Mouse (Mus musculus) effector memory CD4-positive, alpha-beta T cell, adult 7 months (primary cell): ENCODE results near the gene Xab2. TPM values are rescaled to one million over a fixed set of nuclear protein-coding genes. Genes with fewer than 3 reads are reported as not detected.

ENCODE experiments used
- polyA plus RNA-seq: library from polyadenylated mRNA; unstranded; fragments of 100-300 nt; shearing (Covaris generic); gene quantifications from one replicate; pipeline ENCODE4 v1.2.1, GENCODE M21; 2017

The Xab2 gene
- polyA plus RNA-seq: 113 TPM

DNA sequence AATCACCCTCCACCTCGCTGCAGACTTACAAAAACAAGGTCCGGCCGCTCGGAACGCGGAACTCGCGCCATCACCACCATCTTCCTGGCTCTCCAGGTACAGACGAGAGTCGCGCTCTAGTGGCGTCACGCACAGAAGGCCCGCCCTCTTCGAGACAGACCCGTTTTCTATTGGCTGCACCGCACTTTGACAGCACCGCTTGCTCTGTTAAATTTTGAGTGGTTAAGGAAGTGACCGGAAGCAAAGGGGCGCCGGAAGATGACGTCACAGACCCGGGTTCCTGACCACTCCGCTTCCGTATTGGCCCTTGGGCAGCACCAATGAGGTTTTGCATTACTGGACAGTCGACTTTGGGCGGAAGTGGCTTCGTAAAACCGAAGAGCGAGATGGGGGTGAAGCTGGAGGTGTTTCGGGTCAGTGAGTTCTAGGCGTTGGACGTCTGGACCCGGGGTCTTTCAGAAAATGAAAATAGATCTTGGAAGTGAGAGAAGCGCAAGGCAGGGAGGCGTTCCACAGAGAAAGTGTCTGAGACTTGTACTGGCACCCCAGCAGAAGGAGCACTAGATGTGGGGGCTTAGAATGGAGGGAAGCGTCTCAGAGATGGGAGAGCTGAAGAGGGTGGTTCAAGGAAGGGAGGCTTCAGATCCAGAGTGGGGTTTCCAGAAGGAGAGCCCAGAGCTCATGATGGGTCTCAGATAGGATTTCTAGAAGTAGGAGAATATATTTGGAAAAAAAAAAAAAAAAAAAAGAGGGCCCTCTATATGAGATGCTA, at the start of gene Xab2, which contains the start of gene Pet100:
Gene Xab2 (minus strand): TSS at position 118 of the 772 bp plus-strand sequence.
Gene Pet100 (plus strand): TSS at position 350 of the 772 bp plus-strand sequence.

DNA sequence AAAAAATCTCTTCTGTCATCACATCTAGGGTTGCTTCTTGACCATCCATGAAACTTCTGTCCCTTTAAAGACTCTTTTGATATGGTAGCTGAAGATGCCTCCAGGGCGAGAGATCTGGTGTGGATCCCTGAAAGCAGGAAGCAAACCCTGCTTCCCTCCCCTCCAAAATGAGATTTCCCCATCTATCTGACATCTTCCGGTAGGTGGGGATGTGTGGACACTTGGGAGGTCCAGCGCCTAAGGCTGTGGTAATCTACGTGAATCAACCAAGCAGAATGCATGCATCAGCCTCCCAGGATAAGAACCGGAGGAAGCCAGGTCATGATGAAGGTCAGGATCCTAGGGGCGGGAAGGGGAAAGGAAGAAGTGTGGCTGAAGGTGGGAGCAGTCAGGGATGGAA, 44.4 kb upstream of the Xab2 start, which contains the start of gene Mcemp1:
Gene Mcemp1 (plus strand): TSS at position 248 of the 400 bp plus-strand sequence.

DNA sequence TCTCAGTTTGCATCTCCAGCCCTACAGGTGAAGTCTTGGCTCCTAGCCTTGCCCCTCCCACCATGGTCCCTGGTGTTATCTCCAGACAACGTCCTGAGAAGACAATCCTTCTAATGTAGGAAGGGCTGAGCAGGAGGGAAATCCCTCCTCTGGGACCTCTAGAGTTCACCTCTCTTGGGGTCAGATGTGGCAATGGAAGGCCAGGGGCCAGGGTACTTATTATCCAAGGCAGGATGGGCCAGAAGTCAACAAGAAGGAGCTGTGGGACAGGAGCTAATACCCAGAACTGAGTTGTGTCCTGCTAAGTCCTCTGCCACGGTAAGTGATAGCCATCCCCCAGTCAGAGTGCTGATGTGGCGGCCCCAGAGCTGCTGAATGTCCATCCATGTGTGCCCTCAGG, 34.4 kb upstream of the Xab2 start, which contains the start of gene Retn:
Gene Retn (plus strand): TSS at position 245 of the 400 bp plus-strand sequence.

DNA sequence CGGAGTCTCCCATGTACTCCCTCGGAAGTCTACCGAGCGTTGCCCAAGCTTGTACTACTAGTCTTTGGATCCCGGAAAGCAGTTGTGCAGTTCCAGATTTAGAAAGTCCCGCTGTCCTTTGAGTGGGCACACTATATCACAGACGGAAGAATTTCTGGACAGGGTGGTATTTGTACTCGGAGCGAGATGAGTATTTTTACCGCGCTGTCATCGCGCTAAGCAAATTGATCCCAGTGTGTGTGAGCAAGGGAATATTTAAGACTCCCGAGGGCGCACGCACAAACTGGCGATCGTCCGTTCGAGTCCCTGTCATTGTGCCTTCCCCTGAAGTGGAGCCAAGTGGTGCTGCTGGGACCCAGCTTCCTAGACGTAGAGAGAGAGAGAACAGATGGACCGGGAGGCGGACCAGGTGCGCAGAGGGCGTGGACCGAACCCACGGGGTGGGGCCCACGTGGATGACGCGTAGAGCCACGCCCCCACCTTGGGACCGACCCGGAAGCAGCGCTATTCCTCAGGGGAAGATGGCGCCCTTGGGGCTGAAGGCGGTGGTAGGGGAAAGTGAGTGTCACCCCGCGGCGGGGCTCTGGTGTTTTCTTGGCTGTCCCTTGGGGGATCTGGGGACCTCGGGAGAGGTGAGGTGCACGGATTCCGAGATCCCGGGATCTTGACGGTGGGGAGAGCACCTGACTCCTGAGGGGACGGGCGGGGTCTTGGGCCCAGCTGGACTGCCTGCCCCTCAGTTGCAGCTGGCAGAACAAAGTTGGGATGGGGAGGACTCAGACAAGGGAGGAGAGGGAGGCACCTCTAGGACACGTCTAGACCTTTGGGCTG, 9.7 kb upstream of the Xab2 start, which contains the start of gene Stxbp2:
Gene Stxbp2 (plus strand): TSS at position 309 of the 831 bp plus-strand sequence.

DNA sequence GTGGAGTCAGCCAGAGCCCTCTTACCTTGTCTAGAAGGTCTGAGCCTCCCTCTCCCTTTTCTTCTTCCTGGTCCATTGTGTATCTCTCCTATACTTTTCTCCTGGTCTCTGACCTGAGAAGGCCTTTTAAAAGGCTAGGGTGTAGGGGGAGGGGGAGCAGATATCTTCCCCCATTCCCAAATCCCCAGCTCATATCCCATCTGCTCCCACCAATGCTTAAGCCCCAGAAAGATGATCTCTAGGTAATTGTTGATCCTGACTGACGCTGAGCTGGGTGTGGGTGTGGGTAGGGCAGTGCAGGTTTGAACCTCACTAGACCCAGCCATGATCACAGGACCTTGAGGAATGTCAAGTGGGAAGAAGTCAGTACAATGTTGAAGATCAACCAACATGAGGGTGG, 4.3 kb upstream of the Xab2 start, which contains the start of gene Pcp2:
Gene Pcp2 (minus strand): TSS at position 101 of the 400 bp plus-strand sequence.

DNA sequence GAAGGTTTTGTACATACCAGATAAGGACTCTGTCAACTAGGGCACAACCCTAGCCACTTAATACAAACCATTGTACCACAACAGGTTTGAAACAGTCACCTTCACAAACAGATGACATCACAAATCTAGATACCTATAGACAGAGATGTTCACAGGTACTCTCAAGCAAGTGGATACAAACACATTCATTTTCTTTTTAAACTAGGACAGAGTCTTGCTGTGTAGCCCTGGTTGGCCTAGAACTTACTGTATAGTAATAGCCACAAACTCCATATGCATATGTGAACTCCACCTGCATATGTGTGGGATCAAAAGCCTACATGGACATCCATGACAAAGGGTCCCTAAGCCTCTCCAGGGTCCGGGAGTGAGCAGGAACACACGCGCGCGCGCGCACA, 34.1 kb downstream of the Xab2 start, which contains the start of gene Camsap3:
Gene Camsap3 (plus strand): TSS at position 301 of the 398 bp plus-strand sequence.

DNA sequence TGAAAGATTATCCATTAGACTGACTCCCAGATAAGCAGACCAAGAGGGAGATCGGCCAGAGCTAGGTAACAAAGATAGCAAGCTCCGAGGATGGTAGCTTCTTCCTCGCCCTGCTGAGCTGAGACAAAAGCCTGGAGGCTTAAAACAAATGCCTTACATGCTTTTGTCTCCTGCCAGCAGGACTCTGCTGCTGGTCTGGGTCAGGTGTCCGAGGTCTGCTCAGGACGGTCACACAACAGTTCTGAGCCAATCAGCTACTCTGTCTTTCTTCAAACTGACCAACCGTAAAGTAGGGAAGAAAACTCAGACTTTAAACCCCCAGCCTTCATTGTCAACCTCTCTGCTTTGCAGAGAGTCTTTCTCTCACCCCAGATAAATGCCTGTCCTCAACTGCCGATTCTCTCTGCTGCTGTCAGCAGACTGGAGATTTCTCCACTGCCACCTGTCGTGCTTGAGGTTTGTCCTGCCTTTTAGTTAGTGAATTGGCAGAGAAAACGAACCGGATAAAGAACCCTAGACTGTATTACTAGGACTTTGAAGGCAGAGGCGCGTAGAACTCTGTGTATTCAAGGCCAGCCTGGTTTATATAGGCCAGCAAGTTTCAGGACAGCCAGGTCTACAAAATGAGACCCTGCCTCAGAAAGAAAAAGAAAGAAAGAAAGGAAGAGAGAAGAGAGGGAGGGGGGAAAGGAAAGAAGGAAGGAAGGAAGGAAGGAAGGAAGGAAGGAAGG, 53.3 kb downstream of the Xab2 start, which contains the start of gene C330021F23Rik:
Gene C330021F23Rik (plus strand): TSS at position 350 of the 731 bp plus-strand sequence.

Other genes starting within 250 kb of the Xab2 start
- 113 TPM for gene Arhgef18, start 228.3 kb downstream of the Xab2 start, polyA plus RNA-seq
- 2.7 TPM for gene Pex11g, start 153.6 kb downstream of the Xab2 start, polyA plus RNA-seq
- gene Tex45, start 150.5 kb downstream of the Xab2 start, polyA plus RNA-seq: not detected
- 1.5 TPM for gene Zfp358, start 128.2 kb downstream of the Xab2 start, polyA plus RNA-seq
- gene Mcoln1, start 120.9 kb downstream of the Xab2 start, polyA plus RNA-seq: 81.1 TPM
- 37.4 TPM for gene Pnpla6, start 105.9 kb downstream of the Xab2 start, polyA plus RNA-seq
- not detected for gene C330021F23Rik, start 53.3 kb downstream of the Xab2 start, polyA plus RNA-seq
- 0.98 TPM for gene Camsap3, start 34.0 kb downstream of the Xab2 start, polyA plus RNA-seq
- 79.9 TPM for gene Pet100, start 232 bp upstream of the Xab2 start, polyA plus RNA-seq
- not detected for gene Pcp2, start 4.2 kb upstream of the Xab2 start, polyA plus RNA-seq
- gene Stxbp2, start 9.6 kb upstream of the Xab2 start, polyA plus RNA-seq: 212 TPM
- not detected for gene Retn, start 34.5 kb upstream of the Xab2 start, polyA plus RNA-seq
- gene Mcemp1, start 44.4 kb upstream of the Xab2 start, polyA plus RNA-seq: not detected
- gene Fcor, start 51.0 kb upstream of the Xab2 start, polyA plus RNA-seq: not detected
- 22.3 TPM for gene Trappc5, start 55.0 kb upstream of the Xab2 start, polyA plus RNA-seq
- 0.46 TPM for gene Fcer2a, start 72.9 kb upstream of the Xab2 start, polyA plus RNA-seq
- gene Clec4g, start 99.3 kb upstream of the Xab2 start, polyA plus RNA-seq: not detected
- gene Cd209a, start 127.7 kb upstream of the Xab2 start, polyA plus RNA-seq: 0.60 TPM
- 0.35 TPM for gene Cd209e, start 233.0 kb upstream of the Xab2 start, polyA plus RNA-seq